Mouse (Mus musculus) stomach, embryonic 14.5 days (tissue): ENCODE measurements around the gene Cep41. TPM values are rescaled to one million over a fixed set of nuclear protein-coding genes. Genes with fewer than 3 reads are reported as not detected.

Experiments
- ATAC-seq: fragments of 200-750 bp; cut with Nextera tagmentation; 2 replicates; pipeline ENCODE4 v1.8.0; 2017; ENCODE audit warnings: low read depth, moderate TSS enrichment; ENCODE audit not compliant: insufficient number of reproducible peaks, insufficient read depth, low FRiP score
- H3K27ac ChIP-seq: fragments of 300-500 bp; sonication (generic); 2 replicates; pipeline ENCODE4 v1.5.1; 2014; ENCODE audit warnings: mild to moderate bottlenecking, low read length, moderate library complexity, mixed read lengths
- H3K27me3 ChIP-seq: fragments of 300-500 bp; sonication (generic); 2 replicates; pipeline ENCODE4 v1.6.1; 2014; ENCODE audit warnings: low read length, control low read depth, mixed read lengths; ENCODE audit not compliant: control insufficient read depth, insufficient read depth
- H3K36me3 ChIP-seq: fragments of 300-500 bp; sonication (generic); 2 replicates; pipeline ENCODE4 v1.6.1; 2014; ENCODE audit warnings: mild to moderate bottlenecking, control low read depth, low read length, moderate library complexity, mixed read lengths; ENCODE audit not compliant: control insufficient read depth, insufficient read depth
- H3K4me1 ChIP-seq: fragments of 300-500 bp; sonication (generic); 2 replicates; pipeline ENCODE4 v1.6.1; 2014; ENCODE audit warnings: low read length, control low read depth, mixed read lengths; ENCODE audit not compliant: control insufficient read depth, insufficient read depth
- H3K4me2 ChIP-seq: fragments of 300-500 bp; sonication (generic); replicated peaks from 2 replicates; pipeline ENCODE4 v1.6.1; 2014; ENCODE audit warnings: low read depth, low read length, control low read depth
- H3K4me3 ChIP-seq: fragments of 300-500 bp; sonication (generic); 2 replicates; pipeline ENCODE4 v1.5.1; 2014; ENCODE audit warnings: low read depth, low read length, control low read depth
- H3K9ac ChIP-seq: fragments of 300-500 bp; sonication (generic); replicated peaks from 2 replicates; pipeline ENCODE4 v1.6.1; 2014; ENCODE audit warnings: low read depth, mild to moderate bottlenecking, control low read depth, low read length, moderate library complexity, mixed read lengths
- H3K9me3 ChIP-seq: fragments of 300-500 bp; sonication (generic); 2 replicates; pipeline ENCODE4 v1.6.1; 2016; ENCODE audit warnings: low read depth, low read length, control low read depth; ENCODE audit not compliant: control insufficient read depth
- WGBS: fragments of 180-500 bp; shearing (Covaris S2); extraction: QIAGEN DNeasy Blood & Tissue Kit; methylation state at CpG from one replicate; pipeline ENCODE4 v1.1.7; 2014; 5-methylcytosine and 5-hydroxymethylcytosine counted together
- polyA plus RNA-seq: library from polyadenylated mRNA; unstranded; fragments of >200 nt; fragmentation: Nextera tagmentation; extraction: Ambion mirVana; gene quantifications from 2 replicates; pipeline ENCODE4 v1.2.1, GENCODE M21; 2014

The Cep41 gene
- polyA plus RNA-seq, 1 experiment from 2014 or later: 10.8 TPM

DNA sequence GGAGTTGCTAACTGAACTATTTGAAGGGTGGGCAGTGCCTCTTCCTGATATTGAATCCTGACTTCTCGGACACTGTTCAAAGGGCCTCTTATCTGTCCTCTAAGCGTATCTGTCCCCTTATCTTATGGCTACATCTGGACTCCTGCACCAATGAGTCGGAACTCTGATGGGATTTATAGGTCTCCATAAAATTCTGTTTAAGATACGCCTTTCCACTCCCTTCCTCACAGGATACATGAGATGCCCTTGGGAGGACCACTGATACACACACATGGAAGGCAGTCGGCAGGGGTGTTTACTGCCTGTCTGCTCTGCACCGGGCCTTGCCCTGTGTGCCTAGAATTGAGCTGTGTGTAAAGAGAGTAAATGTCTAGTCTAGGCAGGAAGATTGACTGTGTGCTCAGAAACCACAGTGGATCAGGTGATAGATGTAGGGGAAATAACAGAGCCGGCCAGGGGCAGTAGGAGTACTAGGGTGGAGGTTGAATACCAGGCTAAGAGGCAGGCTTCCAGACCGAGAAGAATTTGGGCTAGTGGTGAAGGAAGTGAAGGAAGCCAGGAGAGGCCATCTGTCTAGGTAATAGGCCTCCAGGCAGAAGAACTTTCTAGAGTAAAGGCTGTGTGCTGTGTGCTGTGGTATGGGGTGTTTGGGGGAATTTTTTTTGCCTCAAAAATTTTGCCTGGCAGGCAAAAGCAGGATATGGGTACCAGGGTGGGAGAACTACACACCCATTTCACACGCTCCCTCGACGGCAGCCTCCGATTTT is 49.7 kb downstream of the Cep41 start:
- H3K4me3 ChIP-seq: no peak overlapping the region
- no peaks in the 10 kb centered on the region for H3K36me3 ChIP-seq
- ATAC-seq: no peak
- H3K4me2 ChIP-seq: no peak overlapping the region
- no peak overlapping the region for H3K9ac ChIP-seq
- no peaks in the 10 kb centered on the region for H3K27me3 ChIP-seq
- H3K27ac ChIP-seq: no peak overlapping the region
- H3K9me3 ChIP-seq: no peaks in the 10 kb centered on the region
- H3K4me1 ChIP-seq: no peaks in the 10 kb centered on the region
- 64% methylated on average over 12 of the region's 12 CpGs for WGBS

GRCm38 (mm10) chr6:30638674-30639268 is 54.8 kb downstream of the Cep41 start, which contains the start of gene Cpa1:
Gene Cpa1 (plus strand): TSS chr6:30639218.
- Histone ChIP-seq H3K9ac (no peak within 1 kb of the TSS), H3K4me1 (peaks cover 11% of the 10 kb centered on the region), H3K9me3 (no peaks in the 10 kb centered on the region), H3K4me3 (no peak within 1 kb of the TSS), H3K27ac (no peak within 1 kb of the TSS), H3K27me3 (no peaks in the 10 kb centered on the region), H3K4me2 (no peak within 1 kb of the TSS), H3K36me3 (no peaks in the 10 kb centered on the region)
- ATAC-seq: no peak
- WGBS: 68% methylated on average over 5 of the region's 5 CpGs

- Histone ChIP-seq H3K4me1 (peaks cover 11% of the 10 kb centered on the region), H3K4me2 (no peak overlapping the region), H3K4me3 (no peak overlapping the region), H3K27ac (peak overlapping the region; percentile 83), H3K9ac (no peak overlapping the region), H3K9me3 (no peaks in the 10 kb centered on the region), H3K27me3 (no peaks in the 10 kb centered on the region), H3K36me3 (no peaks in the 10 kb centered on the region)
- no peak for ATAC-seq
- 41% methylated on average over 4 of the region's 4 CpGs for WGBS
These were observed 57.2 kb downstream of the Cep41 start for GRCm38 (mm10) chr6:30636186-30636842.

DNA sequence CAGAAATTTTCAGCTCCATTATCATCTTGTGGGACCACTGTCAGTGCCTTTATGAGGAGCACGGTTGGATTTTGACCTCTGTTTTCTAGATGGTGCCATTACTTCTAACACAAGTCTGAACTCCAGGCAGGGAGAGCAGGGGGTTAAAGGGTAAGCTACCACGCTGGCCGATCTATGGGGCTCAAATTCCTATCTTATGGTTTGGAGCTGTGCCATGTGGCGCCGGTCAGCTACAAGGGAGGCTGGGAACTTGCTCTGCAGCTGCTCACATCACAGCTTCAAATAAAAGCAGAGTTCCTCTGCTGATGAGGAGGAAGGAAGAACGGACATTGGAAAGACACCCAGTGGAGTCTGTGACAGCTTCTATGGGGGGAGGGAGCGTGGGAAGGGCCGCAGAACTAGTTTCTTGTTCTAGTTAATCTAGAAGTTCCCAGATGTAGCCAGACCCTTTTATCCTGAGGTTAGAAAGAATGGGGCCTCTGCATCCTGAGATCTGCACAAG is 58.1 kb downstream of the Cep41 start:
- no peak overlapping the region for H3K9ac ChIP-seq
- 33% methylated on average over 8 of the region's 8 CpGs for WGBS
- H3K27me3 ChIP-seq: no peaks in the 10 kb centered on the region
- no peaks in the 10 kb centered on the region for H3K9me3 ChIP-seq
- H3K4me3 ChIP-seq: no peak overlapping the region
- no peak for ATAC-seq
- H3K4me2 ChIP-seq: no peak overlapping the region
- H3K4me1 ChIP-seq: peaks cover 11% of the 10 kb centered on the region
- H3K36me3 ChIP-seq: no peaks in the 10 kb centered on the region
- H3K27ac ChIP-seq: peak overlapping the region; percentile 12; the same call in 1 of the 2 replicates

DNA sequence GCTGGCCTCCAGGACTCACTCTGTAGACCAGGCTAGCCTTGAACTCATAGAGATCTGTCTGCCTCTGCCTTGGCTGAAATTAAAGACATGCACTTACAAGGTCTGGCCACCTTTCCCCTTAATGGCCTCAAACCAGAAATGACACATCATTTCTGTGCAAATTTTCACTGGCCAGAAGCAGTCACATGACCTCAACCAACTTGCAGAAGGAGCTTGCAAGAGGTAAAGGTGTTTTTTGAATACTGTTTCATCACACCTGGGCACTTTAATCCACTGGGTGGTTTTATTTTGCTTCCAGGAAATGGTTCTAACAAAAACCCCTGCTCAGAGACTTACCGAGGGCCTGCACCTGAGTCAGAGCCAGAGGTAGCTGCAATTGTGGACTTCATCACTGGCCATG is 63.6 kb downstream of the Cep41 start:
- no peaks in the 10 kb centered on the region for H3K27me3 ChIP-seq
- ATAC-seq: no peak
- 88% methylated on average over 1 of the region's 1 CpGs for WGBS
- H3K4me2 ChIP-seq: no peak overlapping the region
- H3K27ac ChIP-seq: no peak overlapping the region
- no peaks in the 10 kb centered on the region for H3K36me3 ChIP-seq
- H3K9ac ChIP-seq: no peak overlapping the region
- no peaks in the 10 kb centered on the region for H3K9me3 ChIP-seq
- H3K4me3 ChIP-seq: no peak overlapping the region
- no peaks in the 10 kb centered on the region for H3K4me1 ChIP-seq

DNA sequence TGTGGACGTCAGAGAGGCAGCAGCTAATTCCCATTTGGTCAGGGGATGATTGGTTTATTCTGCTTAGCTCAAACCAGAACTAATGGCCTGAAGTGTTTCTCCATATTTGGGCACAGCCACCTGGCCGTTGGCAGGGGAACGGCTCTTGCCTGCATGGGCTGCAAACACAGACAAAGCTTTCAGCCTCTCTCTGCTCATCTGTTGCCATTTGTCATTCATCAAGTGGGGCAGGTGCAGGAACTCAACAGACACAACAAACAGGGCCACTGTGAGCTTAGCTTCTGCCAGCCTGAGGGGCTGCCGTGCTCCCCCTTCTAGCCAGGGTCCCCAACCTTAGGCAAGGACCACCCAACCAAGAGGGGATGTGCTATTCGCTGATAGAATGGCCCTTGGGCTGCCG is 65.4 kb downstream of the Cep41 start:
- no peak overlapping the region for H3K4me2 ChIP-seq
- no peak overlapping the region for H3K9ac ChIP-seq
- H3K27ac ChIP-seq: peak overlapping the region; percentile 1; the same call in 1 of the 2 replicates
- ATAC-seq: no peak; the same call in 1 of the 2 replicates
- H3K4me3 ChIP-seq: no peak overlapping the region
- no peaks in the 10 kb centered on the region for H3K4me1 ChIP-seq
- 16% methylated on average over 6 of the region's 6 CpGs for WGBS
- no peaks in the 10 kb centered on the region for H3K9me3 ChIP-seq
- H3K27me3 ChIP-seq: no peaks in the 10 kb centered on the region
- no peaks in the 10 kb centered on the region for H3K36me3 ChIP-seq

- WGBS: 85% methylated on average over 9 of the region's 9 CpGs
- ATAC-seq: no peak
- Histone ChIP-seq H3K36me3 (no peaks in the 10 kb centered on the region), H3K9me3 (no peaks in the 10 kb centered on the region), H3K27me3 (no peaks in the 10 kb centered on the region), H3K4me2 (no peak overlapping the region), H3K4me3 (no peak overlapping the region), H3K9ac (no peak overlapping the region), H3K27ac (no peak overlapping the region), H3K4me1 (no peaks in the 10 kb centered on the region)
These were observed 68.8 kb downstream of the Cep41 start for GRCm38 (mm10) chr6:30624763-30625162.

- no peak for ATAC-seq
- 44% methylated on average over 4 of the region's 4 CpGs for WGBS
- peaks cover 13% of the 10 kb centered on the region for H3K4me1 ChIP-seq
- H3K9ac ChIP-seq: no peak overlapping the region
- H3K9me3 ChIP-seq: no peaks in the 10 kb centered on the region
- no peaks in the 10 kb centered on the region for H3K36me3 ChIP-seq
- H3K4me2 ChIP-seq: no peak overlapping the region
- no peaks in the 10 kb centered on the region for H3K27me3 ChIP-seq
- peak overlapping the region; percentile 23; the same call in 1 of the 2 replicates for H3K27ac ChIP-seq
- no peak overlapping the region for H3K4me3 ChIP-seq
These were observed 71.6 kb downstream of the Cep41 start for GRCm38 (mm10) chr6:30621986-30622389.
